ENCODE assay signal across 14 mouse cellular contexts in genomic region chr13:9767279-9767678, GRCm38 (mm10). TPM values are rescaled to one million over a fixed set of nuclear protein-coding genes. Genes with fewer than 3 reads are reported as not detected.
DNase-seq lines count a peak whose midpoint lies in the region; ATAC-seq lines count a peak whose summit lies in the region.
"Had no signal": no experiment of that assay in that cellular context is flagged by ENCODE, and none has a peak within 500 bp of the region (broad histone marks: within the 10 kb centered on the region; RNA-seq: fewer than 3 reads in every experiment).

No protein-coding gene starts in this region.

- no peaks in the 10 kb centered on the region for H3K36me3 ChIP-seq in neural tube, embryonic 15.5 days
- H3K36me3 ChIP-seq in kidney, embryonic 14.5 days (ENCODE audit: control insufficient read depth, insufficient read depth, low read length), result no peaks in the 10 kb centered on the region

- H3K4me2 ChIP-seq in neural tube, embryonic 15.5 days, result no peak overlapping the region
- H3K4me2 ChIP-seq in kidney, embryonic 14.5 days (replicated peaks; ENCODE audit: low read depth, low read length), result no peak overlapping the region

- no peak overlapping the region for H3K4me3 ChIP-seq in neural tube, embryonic 15.5 days (replicated peaks)
- H3K4me3 ChIP-seq in kidney, embryonic 14.5 days (ENCODE audit: low read length), result no peak overlapping the region
- H3K4me3 ChIP-seq: erythroblast, embryonic 14.5 days had no signal

- peak; percentile 31 for DNase-seq in embryo, embryonic 11 days
- DNase-seq in embryo, embryonic 9.5 days (ENCODE audit: extremely low spot score), result no peak
- peak; percentile 22 for DNase-seq in neural tube, embryonic 10.5 days (ENCODE audit: extremely low spot score, low spot score)
- DNase-seq in adipocyte (ENCODE audit: low spot score), result peak; percentile 28
- no peak for DNase-seq in thymus, postnatal 0 days (ENCODE audit: low spot score)
- DNase-seq: cerebellum, postnatal 10 days; right cerebral cortex, postnatal 25 days had no signal

- no peaks in the 10 kb centered on the region for H3K27me3 ChIP-seq in neural tube, embryonic 15.5 days (replicated peaks)
- H3K27me3 ChIP-seq in kidney, embryonic 14.5 days (ENCODE audit: control insufficient read depth, insufficient read depth, low read length), result no peaks in the 10 kb centered on the region

- H3K4me1 ChIP-seq in neural tube, embryonic 15.5 days, result peaks cover 17% of the 10 kb centered on the region
- peaks cover 18% of the 10 kb centered on the region for H3K4me1 ChIP-seq in kidney, embryonic 14.5 days (ENCODE audit: control insufficient read depth, insufficient read depth, low read length)

- no peaks in the 10 kb centered on the region for H3K9me3 ChIP-seq in neural tube, embryonic 15.5 days (replicated peaks)
- no peaks in the 10 kb centered on the region for H3K9me3 ChIP-seq in kidney, embryonic 14.5 days (ENCODE audit: control insufficient read depth, low read length)

- no peak overlapping the region for H3K9ac ChIP-seq in neural tube, embryonic 15.5 days (replicated peaks)
- H3K9ac ChIP-seq in kidney, embryonic 14.5 days (ENCODE audit: low read depth, low read length), result no peak overlapping the region

- H3K27ac ChIP-seq in neural tube, embryonic 15.5 days (replicated peaks), result no peak overlapping the region
- no peak overlapping the region for H3K27ac ChIP-seq in kidney, embryonic 14.5 days (ENCODE audit: low read depth, low read length)
- H3K27ac ChIP-seq: kidney, postnatal 0 days; macrophage; stomach, postnatal 0 days had no signal

- ATAC-seq in neural tube, embryonic 15.5 days (ENCODE audit: low FRiP score), result no peak
- peak; percentile 49 for ATAC-seq in neutrophil, adult 5-6 weeks (ENCODE audit: extremely low read depth, insufficient number of reproducible peaks, low FRiP score, poor library complexity, severe bottlenecking)
- no peak for ATAC-seq in kidney, embryonic 14.5 days (ENCODE audit: low FRiP score, low TSS enrichment)

- WGBS in neural tube, embryonic 15.5 days, result 62% methylated on average over 5 of the region's 5 CpGs
- 30% methylated on average over 5 of the region's 5 CpGs for WGBS in kidney, embryonic 14.5 days

RNA-seq across cellular contexts. Expression of gene Zmynd11, which starts 2.1 kb away (rescaled TPM):
- 116 and 128 TPM in 2 replicates for polyA plus RNA-seq in neural tube, embryonic 15.5 days (2015; fragmentation: Nextera tagmentation; extraction: Ambion mirVana)
- total RNA-seq in neutrophil, adult 5-6 weeks (2017), result 274 and 348 TPM in 2 replicates
- polyA plus RNA-seq in thymus, postnatal 0 days (2015; fragmentation: Nextera tagmentation; extraction: Ambion mirVana), result 73.7 and 75.0 TPM in 2 replicates
- 54.4 and 119 TPM in 2 replicates for polyA plus RNA-seq in kidney, embryonic 14.5 days (2014; fragmentation: Nextera tagmentation; extraction: Ambion mirVana)

Comparison
In these comparisons a context has a peak if more than half of its experiments do, and no peak if none do; other contexts are left out.
1. DNase-seq: peak in embryo, embryonic 11 days (single experiment), neural tube, embryonic 10.5 days (single experiment) and adipocyte (single experiment); none in embryo, embryonic 9.5 days (single experiment) and thymus, postnatal 0 days (single experiment).